In genomic region chr16:38370633-38371374, GRCm38 (mm10) we compare ENCODE assay signal across 16 mouse cellular contexts. TPM values are rescaled to one million over a fixed set of nuclear protein-coding genes. Genes with fewer than 3 reads are reported as not detected.
DNase-seq lines count a peak whose midpoint lies in the region; ATAC-seq and TF ChIP-seq lines count a peak whose summit lies in the region.
"Had no signal": no experiment of that assay in that cellular context is flagged by ENCODE, and none has a peak within 500 bp of the region (broad histone marks: within the 10 kb centered on the region; RNA-seq: fewer than 3 reads in every experiment).

No protein-coding gene starts in this region.

- peak overlapping the region; percentile 83 for H3K27ac ChIP-seq in liver, embryonic 11.5 days (ENCODE audit: low read depth, low read length)
- peak overlapping the region; percentile 96 for H3K27ac ChIP-seq in gastrocnemius, adult 2 months
- peak overlapping the region; percentile 57 for H3K27ac ChIP-seq in heart, postnatal 0 days (ENCODE audit: low read depth)
- H3K27ac ChIP-seq in liver, postnatal 0 days (ENCODE audit: low read depth): peak overlapping the region; percentile 89
- no peak overlapping the region for H3K27ac ChIP-seq in midbrain, embryonic 11.5 days (ENCODE audit: low read depth, low read length)
- H3K27ac ChIP-seq in midbrain, embryonic 15.5 days: no peak overlapping the region
- H3K27ac ChIP-seq: embryonic facial prominence, embryonic 13.5 days; midbrain, embryonic 13.5 days had no signal

- no peak for TF ChIP-seq EP300 in heart, postnatal 0 days (IDR thresholded peaks at IDR 0.05; ENCODE audit: low read depth)
- no peak for TF ChIP-seq EP300 in liver, postnatal 0 days (IDR thresholded peaks at IDR 0.05; ENCODE audit: low read depth)

- no peaks in the 10 kb centered on the region for H3K9me3 ChIP-seq in liver, embryonic 11.5 days (ENCODE audit: control insufficient read depth, low read length)
- H3K9me3 ChIP-seq in heart, postnatal 0 days (replicated peaks; ENCODE audit: control insufficient read depth, low read length): no peaks in the 10 kb centered on the region
- no peaks in the 10 kb centered on the region for H3K9me3 ChIP-seq in liver, postnatal 0 days (ENCODE audit: low read length)
- no peaks in the 10 kb centered on the region for H3K9me3 ChIP-seq in midbrain, embryonic 11.5 days (ENCODE audit: control insufficient read depth, low read length)
- H3K9me3 ChIP-seq in midbrain, embryonic 15.5 days: no peaks in the 10 kb centered on the region
- H3K9me3 ChIP-seq: embryonic facial prominence, embryonic 13.5 days; midbrain, embryonic 13.5 days had no signal

- whole genome bisulfite sequencing in liver, embryonic 11.5 days: 84% methylated on average over 8 of the region's 8 CpGs
- 34% methylated on average over 8 of the region's 8 CpGs for WGBS in heart, postnatal 0 days
- WGBS in liver, postnatal 0 days (ENCODE audit: insufficient replicate concordance): 77% methylated on average over 8 of the region's 8 CpGs
- WGBS in midbrain, embryonic 11.5 days: 92% methylated on average over 8 of the region's 8 CpGs
- WGBS in midbrain, embryonic 15.5 days: 84% methylated on average over 8 of the region's 8 CpGs

- no peak for TF ChIP-seq CTCF in gastrocnemius, adult 2 months (IDR thresholded peaks at IDR 0.05)
- no peak for TF ChIP-seq CTCF in heart, postnatal 0 days (IDR thresholded peaks at IDR 0.05; ENCODE audit: low read depth)
- no peak for TF ChIP-seq CTCF in liver, postnatal 0 days (IDR thresholded peaks at IDR 0.05; ENCODE audit: low read depth)

- peaks cover 57% of the 10 kb centered on the region for H3K4me1 ChIP-seq in liver, embryonic 11.5 days (replicated peaks; ENCODE audit: control insufficient read depth, insufficient read depth, low read length)
- peaks cover 34% of the 10 kb centered on the region for H3K4me1 ChIP-seq in heart, postnatal 0 days (ENCODE audit: control insufficient read depth, insufficient read depth)
- H3K4me1 ChIP-seq in liver, postnatal 0 days (ENCODE audit: insufficient read depth): peaks cover 33% of the 10 kb centered on the region
- H3K4me1 ChIP-seq in midbrain, embryonic 11.5 days (ENCODE audit: control insufficient read depth, insufficient read depth, low read length): no peaks in the 10 kb centered on the region
- H3K4me1 ChIP-seq in midbrain, embryonic 15.5 days: peaks cover under 1% of the 10 kb centered on the region; the same call in 1 of the 2 replicates

- no peak overlapping the region for H3K4me3 ChIP-seq in liver, embryonic 11.5 days (ENCODE audit: low read depth, low read length)
- H3K4me3 ChIP-seq in gastrocnemius, adult 2 months: peak overlapping the region; percentile 50
- H3K4me3 ChIP-seq in heart, postnatal 0 days (ENCODE audit: low read depth, low read length): no peak overlapping the region
- no peak overlapping the region for H3K4me3 ChIP-seq in liver, postnatal 0 days (ENCODE audit: low read depth, low read length)
- H3K4me3 ChIP-seq in midbrain, embryonic 11.5 days (ENCODE audit: low read depth, low read length): no peak overlapping the region
- H3K4me3 ChIP-seq in midbrain, embryonic 15.5 days: no peak overlapping the region
- H3K4me3 ChIP-seq: embryonic facial prominence, embryonic 13.5 days; midbrain, embryonic 13.5 days had no signal

- no peak for ATAC-seq in liver, embryonic 11.5 days (replicated peaks; ENCODE audit: low FRiP score)
- ATAC-seq in heart, postnatal 0 days (ENCODE audit: insufficient read depth, low read depth): peak; percentile 45
- ATAC-seq in liver, postnatal 0 days: no peak
- no peak for ATAC-seq in midbrain, embryonic 11.5 days (ENCODE audit: low FRiP score)
- ATAC-seq in midbrain, embryonic 15.5 days (replicated peaks): no peak
- ATAC-seq: activated CD4-positive, CD25-positive, alpha-beta regulatory T cell, adult 4 months; midbrain, embryonic 13.5 days had no signal

- peak overlapping the region; percentile 48 for H3K9ac ChIP-seq in liver, embryonic 11.5 days (ENCODE audit: low read depth, low read length)
- no peak overlapping the region for H3K9ac ChIP-seq in heart, postnatal 0 days (replicated peaks; ENCODE audit: low read depth, low read length)
- H3K9ac ChIP-seq in liver, postnatal 0 days (replicated peaks): peak overlapping the region; percentile 68; the same call in 1 of the 2 replicates
- H3K9ac ChIP-seq in midbrain, embryonic 11.5 days (ENCODE audit: low read length): no peak overlapping the region
- no peak overlapping the region for H3K9ac ChIP-seq in midbrain, embryonic 15.5 days
- H3K9ac ChIP-seq: embryonic facial prominence, embryonic 13.5 days; midbrain, embryonic 13.5 days had no signal

- no peaks in the 10 kb centered on the region for H3K36me3 ChIP-seq in liver, embryonic 11.5 days (ENCODE audit: control insufficient read depth, insufficient read depth, low read length)
- peaks cover 63% of the 10 kb centered on the region for H3K36me3 ChIP-seq in heart, postnatal 0 days (replicated peaks; ENCODE audit: control insufficient read depth, insufficient read depth, low read length)
- H3K36me3 ChIP-seq in liver, postnatal 0 days (replicated peaks; ENCODE audit: insufficient read depth, low read length): 0 out of 2 replicates have a peak, but pooled peaks cover 1% of the 10 kb centered on the region
- no peaks in the 10 kb centered on the region for H3K36me3 ChIP-seq in midbrain, embryonic 11.5 days (ENCODE audit: control insufficient read depth, insufficient read depth, low read length)
- no peaks in the 10 kb centered on the region for H3K36me3 ChIP-seq in midbrain, embryonic 15.5 days (replicated peaks)
- H3K36me3 ChIP-seq: embryonic facial prominence, embryonic 13.5 days; midbrain, embryonic 13.5 days had no signal

- intact Hi-C loops in gastrocnemius, adult 2 months (cut with DNase I): loop anchor here (10.0 kb wide), 1 partner anchor 114 kb away; no protein-coding TSS in a partner anchor

- DNase-seq in liver, embryonic 11.5 days (ENCODE audit: low spot score): no peak
- DNase-seq in liver: no peak
- DNase-seq in gastrocnemius, adult 2 months: peak; percentile 83
- no peak for DNase-seq in heart, postnatal 0 days (ENCODE audit: low spot score)
- DNase-seq in liver, postnatal 0 days: no peak
- no peak for DNase-seq in midbrain, embryonic 11.5 days (ENCODE audit: low spot score, missing footprints)
- DNase-seq in right cerebral cortex, postnatal 25 days: no peak
- DNase-seq: lung, adult 18-20 months; thymus, postnatal 14 days had no signal

- peak overlapping the region; percentile 30; the same call in 1 of the 2 replicates for H3K4me2 ChIP-seq in liver, embryonic 11.5 days
- H3K4me2 ChIP-seq in heart, postnatal 0 days (ENCODE audit: low read depth, low read length): peak overlapping the region; percentile 54; the same call in 1 of the 2 replicates
- H3K4me2 ChIP-seq in liver, postnatal 0 days (ENCODE audit: low read depth, low read length): peak overlapping the region; percentile 76
- H3K4me2 ChIP-seq in midbrain, embryonic 11.5 days: no peak overlapping the region
- no peak overlapping the region for H3K4me2 ChIP-seq in midbrain, embryonic 15.5 days
- H3K4me2 ChIP-seq: embryonic facial prominence, embryonic 13.5 days; midbrain, embryonic 13.5 days had no signal

- no peaks in the 10 kb centered on the region for H3K27me3 ChIP-seq in liver, embryonic 11.5 days (replicated peaks; ENCODE audit: control insufficient read depth, insufficient read depth, low read length)
- H3K27me3 ChIP-seq in heart, postnatal 0 days (ENCODE audit: control insufficient read depth, insufficient read depth, low read length): no peaks in the 10 kb centered on the region
- no peaks in the 10 kb centered on the region for H3K27me3 ChIP-seq in liver, postnatal 0 days (ENCODE audit: insufficient read depth, low read length)
- H3K27me3 ChIP-seq in midbrain, embryonic 11.5 days (ENCODE audit: control insufficient read depth, insufficient read depth, low read length): no peaks in the 10 kb centered on the region
- no peaks in the 10 kb centered on the region for H3K27me3 ChIP-seq in midbrain, embryonic 15.5 days (replicated peaks)
- H3K27me3 ChIP-seq: embryonic facial prominence, embryonic 13.5 days; midbrain, embryonic 13.5 days had no signal

RNA-seq across cellular contexts. Expression of gene Popdc2, which starts 8.8 kb away (rescaled TPM):
- 14.8 and 15.8 TPM in 2 replicates for polyA plus RNA-seq in liver, embryonic 11.5 days (2014; fragmentation: Nextera tagmentation; extraction: Ambion mirVana)
- total RNA-seq in gastrocnemius, adult 2 months (2021): 10 to 100 TPM; 55.5 to 61.6 TPM
- 982 and 1,104 TPM in 2 replicates for total RNA-seq in heart, postnatal 0 days (2014; rRNA removed; ENCODE audit: low replicate concordance)
- polyA plus RNA-seq in heart, postnatal 0 days (2015; fragmentation: Nextera tagmentation; extraction: Ambion mirVana): 564 and 675 TPM in 2 replicates
- polyA plus RNA-seq in liver, postnatal 0 days (2015; fragmentation: Nextera tagmentation; extraction: Ambion mirVana): 10.8 and 12.6 TPM in 2 replicates
- polyA plus RNA-seq in midbrain, embryonic 11.5 days (2014; fragmentation: Nextera tagmentation; extraction: Ambion mirVana): 0.59 and 2.1 TPM in 2 replicates
- polyA plus RNA-seq in midbrain, embryonic 15.5 days (2015; fragmentation: Nextera tagmentation; extraction: Ambion mirVana): 0.57 and 1.4 TPM in 2 replicates

RNA-seq across cellular contexts. Expression of gene Gm21987, which starts 24.0 kb away (rescaled TPM):
- polyA plus RNA-seq in liver, embryonic 11.5 days (2014; fragmentation: Nextera tagmentation; extraction: Ambion mirVana): not detected in 2 replicates
- not detected for total RNA-seq in gastrocnemius, adult 2 months (2021)
- total RNA-seq in heart, postnatal 0 days (2014; rRNA removed; ENCODE audit: low replicate concordance): not detected in 2 replicates
- 5.1 and 6.2 TPM in 2 replicates for polyA plus RNA-seq in heart, postnatal 0 days (2015; fragmentation: Nextera tagmentation; extraction: Ambion mirVana)
- not detected in 2 replicates for polyA plus RNA-seq in liver, postnatal 0 days (2015; fragmentation: Nextera tagmentation; extraction: Ambion mirVana)
- polyA plus RNA-seq in midbrain, embryonic 11.5 days (2014; fragmentation: Nextera tagmentation; extraction: Ambion mirVana): not detected in 2 replicates
- polyA plus RNA-seq in midbrain, embryonic 15.5 days (2015; fragmentation: Nextera tagmentation; extraction: Ambion mirVana): 0.77 TPM in 1 of 2 replicates, not detected in the other
- total RNA-seq: neutrophil, adult 5-6 weeks had no signal
- polyA plus RNA-seq: activated CD4-positive, CD25-positive, alpha-beta regulatory T cell, adult 4 months; embryonic facial prominence, embryonic 13.5 days; frontal cortex, adult 2 months; midbrain, embryonic 13.5 days had no signal

RNA-seq across cellular contexts. Expression of gene Cox17, which starts 24.0 kb away (rescaled TPM):
- polyA plus RNA-seq in liver, embryonic 11.5 days (2014; fragmentation: Nextera tagmentation; extraction: Ambion mirVana): 441 and 497 TPM in 2 replicates
- 100 to 1,000 TPM; 138 to 190 TPM for total RNA-seq in gastrocnemius, adult 2 months (2021)
- total RNA-seq in heart, postnatal 0 days (2014; rRNA removed; ENCODE audit: low replicate concordance): 84.7 and 177 TPM in 2 replicates
- polyA plus RNA-seq in heart, postnatal 0 days (2015; fragmentation: Nextera tagmentation; extraction: Ambion mirVana): 579 and 627 TPM in 2 replicates
- polyA plus RNA-seq in liver, postnatal 0 days (2015; fragmentation: Nextera tagmentation; extraction: Ambion mirVana): 274 and 276 TPM in 2 replicates
- polyA plus RNA-seq in midbrain, embryonic 11.5 days (2014; fragmentation: Nextera tagmentation; extraction: Ambion mirVana): 122 and 124 TPM in 2 replicates
- 75.4 and 77.9 TPM in 2 replicates for polyA plus RNA-seq in midbrain, embryonic 15.5 days (2015; fragmentation: Nextera tagmentation; extraction: Ambion mirVana)

RNA-seq across cellular contexts. Expression of gene Maats1, which starts 28.9 kb away (rescaled TPM):
- 0.05 TPM in 1 of 2 replicates, not detected in the other for polyA plus RNA-seq in liver, embryonic 11.5 days (2014; fragmentation: Nextera tagmentation; extraction: Ambion mirVana)
- total RNA-seq in gastrocnemius, adult 2 months (2021): not detected
- not detected in 2 replicates for total RNA-seq in heart, postnatal 0 days (2014; rRNA removed; ENCODE audit: low replicate concordance)
- 0.10 and 0.15 TPM in 2 replicates for polyA plus RNA-seq in heart, postnatal 0 days (2015; fragmentation: Nextera tagmentation; extraction: Ambion mirVana)
- 0.04 TPM in 1 of 2 replicates, not detected in the other for polyA plus RNA-seq in liver, postnatal 0 days (2015; fragmentation: Nextera tagmentation; extraction: Ambion mirVana)
- polyA plus RNA-seq in midbrain, embryonic 11.5 days (2014; fragmentation: Nextera tagmentation; extraction: Ambion mirVana): 0.32 and 0.60 TPM in 2 replicates
- 1.1 and 1.5 TPM in 2 replicates for polyA plus RNA-seq in midbrain, embryonic 15.5 days (2015; fragmentation: Nextera tagmentation; extraction: Ambion mirVana)
- total RNA-seq: neutrophil, adult 5-6 weeks had no signal
- polyA plus RNA-seq: intestine, embryonic 14.5 days had no signal

Comparison
In these comparisons a context has a peak if more than half of its experiments do, and no peak if none do; other contexts are left out.
1. H3K27ac ChIP-seq: peak in liver, embryonic 11.5 days (single experiment), gastrocnemius, adult 2 months (single experiment), heart, postnatal 0 days (single experiment) and liver, postnatal 0 days (single experiment); none in midbrain, embryonic 11.5 days (single experiment) and midbrain, embryonic 15.5 days (single experiment).
2. H3K4me2 ChIP-seq: peak in liver, embryonic 11.5 days (single experiment), heart, postnatal 0 days (single experiment) and liver, postnatal 0 days (single experiment); none in midbrain, embryonic 11.5 days (single experiment) and midbrain, embryonic 15.5 days (single experiment).
3. H3K9ac ChIP-seq: peak in liver, embryonic 11.5 days (single experiment) and liver, postnatal 0 days (single experiment); none in heart, postnatal 0 days (single experiment), midbrain, embryonic 11.5 days (single experiment) and midbrain, embryonic 15.5 days (single experiment).
4. RNA of gene Popdc2, which starts 8.8 kb away (polyA plus RNA-seq): 564 to 675 TPM in heart, postnatal 0 days; 14.8 to 15.8 TPM in liver, embryonic 11.5 days, 10.8 to 12.6 TPM in liver, postnatal 0 days, 0.59 to 2.1 TPM in midbrain, embryonic 11.5 days and 0.57 to 1.4 TPM in midbrain, embryonic 15.5 days; every median in the first group is over 10 times any median in the second.